Mouse (Mus musculus) liver, postnatal 0 days (tissue): ENCODE measurements around the gene Trim60.

Experiments used
- CTCF ChIP-seq: sonication (generic); IDR thresholded peaks from 2 replicates; pipeline ENCODE4 v1.5.1; 2016; ENCODE audit warnings: antibody characterized with exemption, low read depth
- EP300 ChIP-seq: IDR thresholded peaks from 2 replicates; pipeline ENCODE4 v1.6.1; 2016; ENCODE audit warnings: antibody characterized with exemption, low read depth, mild to moderate bottlenecking

DNA sequence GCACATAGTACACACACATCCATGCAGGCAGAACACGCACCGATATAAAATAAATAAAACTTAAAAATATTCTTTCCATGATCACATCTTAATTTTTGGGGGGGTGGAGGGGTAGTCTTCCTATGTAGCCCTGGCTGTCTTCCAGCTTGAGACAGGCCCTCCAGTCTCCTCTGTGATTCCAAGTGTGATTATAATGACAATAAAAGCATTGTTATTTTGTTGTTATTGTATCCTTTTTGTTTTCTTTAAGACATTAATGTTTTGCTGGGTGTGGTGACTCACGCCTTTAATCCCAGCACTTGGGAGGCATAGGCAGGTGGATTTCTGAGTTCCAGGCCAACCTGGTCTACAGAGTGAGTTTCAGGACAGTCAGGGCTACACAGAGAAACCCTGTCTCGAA, 29.4 kb upstream of the Trim60 start:
- TF ChIP-seq EP300 = no peak
- no peak for TF ChIP-seq CTCF
